Mouse (Mus musculus) bone marrow, adult 2 months (tissue): ENCODE measurements around the gene Cpne2.

Experiments used
- CTCF ChIP-seq: fragments of 200-500 bp; IDR thresholded peaks from 2 replicates; pipeline ENCODE4 v1.5.1; 2011; ENCODE audit warnings: low read length, control low read depth; ENCODE audit not compliant: control insufficient read depth, insufficient read depth
- POLR2A ChIP-seq: fragments of 200-500 bp; IDR thresholded peaks from 2 replicates; pipeline ENCODE4 v1.6.1; 2011; ENCODE audit warnings: low read depth, mild to moderate bottlenecking, control low read depth, low read length, borderline replicate concordance; ENCODE audit not compliant: control insufficient read depth

GRCm38 (mm10) chr8:94551471-94552422, 19.0 kb downstream of the Cpne2 start:
- TF ChIP-seq POLR2A (no peak), CTCF (no peak)
